Mouse (Mus musculus) adrenal gland, postnatal 10 days (tissue): ENCODE measurements around the gene Mfsd4b2. TPM values are rescaled to one million over a fixed set of nuclear protein-coding genes. Genes with fewer than 3 reads are reported as not detected.
"Not testable (repeated sequence)": the region's sequence is repeated elsewhere in the genome, so short reads cannot be mapped to it uniquely, and the experiment has no call there.

Experiments
- DNase-seq: peaks from one replicate; pipeline ENCODE4 v3.0.0; 2021; ENCODE audit warnings: mixed read lengths
- long read RNA-seq, 2 experiments: library from polyadenylated mRNA; stranded (forward); transcript quantifications; one replicate each; pipeline ENCODE4 v2.0.0; 2021
- total RNA-seq, 2 experiments: library from RNA; stranded (reverse); gene quantifications; 2 replicates each; pipeline ENCODE4 v1.2.3; 2021

Mfsd4b2 gene
- under 1 TPM; 0.27 to 0.33 TPM for total RNA-seq
- long read RNA-seq, experiment 1: 0 reads
- long read RNA-seq, experiment 2: 0 reads

DNA sequence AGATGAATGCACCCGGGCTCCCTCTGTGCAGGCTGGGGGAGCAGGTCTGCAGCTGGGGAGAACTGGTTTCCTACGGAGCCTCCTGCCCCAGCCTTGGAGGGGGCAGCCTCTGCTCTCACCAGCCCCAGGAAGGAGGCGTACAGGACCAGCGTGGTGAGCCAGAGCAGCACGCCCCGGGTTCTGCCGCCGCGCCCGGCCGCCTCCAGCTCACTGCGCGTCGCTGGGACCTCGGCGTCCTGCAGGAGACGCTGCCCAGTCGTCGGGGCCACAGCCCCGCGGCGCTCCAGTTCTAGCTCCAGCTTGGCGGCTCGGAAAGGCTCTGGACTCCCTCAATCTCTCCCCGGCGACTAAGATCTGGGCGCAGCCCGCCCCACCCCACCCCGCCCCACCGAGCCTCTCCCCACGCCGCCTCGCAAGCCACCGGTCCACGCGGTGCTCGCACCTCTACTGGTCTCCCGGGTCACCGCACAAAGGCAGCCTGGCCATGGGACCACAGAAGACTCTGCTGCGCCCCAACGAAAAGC, at the start of gene Mfsd4b2:
Gene Mfsd4b2 (minus strand): TSS at position 308 of the 524 bp plus-strand sequence.
- DNase-seq: peak; percentile 57

- no peak for DNase-seq
These were observed 49.0 kb upstream of the Mfsd4b2 start for GRCm38 (mm10) chr10:39975771-39976170.

DNA sequence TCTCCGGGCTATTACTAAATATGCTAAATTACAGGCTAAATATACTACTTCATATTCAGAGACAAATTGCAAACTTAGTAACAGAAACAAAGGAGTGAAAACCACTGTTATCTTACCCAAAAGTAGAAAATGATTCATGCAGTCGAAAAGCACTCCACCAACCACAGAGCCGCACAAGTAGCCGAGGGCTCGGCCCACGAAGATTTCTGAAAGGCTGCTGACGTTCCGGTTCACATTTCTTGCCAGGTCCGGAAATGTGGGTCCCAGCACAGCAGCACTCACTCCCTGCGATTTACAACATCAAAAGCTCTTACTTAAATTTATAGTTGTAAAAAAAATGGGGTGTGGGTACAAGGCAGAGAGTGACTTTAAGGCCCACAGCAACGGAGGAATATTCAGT, 48.3 kb upstream of the Mfsd4b2 start:
- DNase-seq: no peak

GRCm38 (mm10) chr10:39967512-39967911, 40.8 kb upstream of the Mfsd4b2 start:
- no peak for DNase-seq

GRCm38 (mm10) chr10:39961906-39962305, 35.2 kb upstream of the Mfsd4b2 start:
- DNase-seq: no peak

GRCm38 (mm10) chr10:39960441-39960822, 33.7 kb upstream of the Mfsd4b2 start:
- DNase-seq: no peak

- peak; percentile 96 for DNase-seq
These were observed 33.2 kb upstream of the Mfsd4b2 start, which contains the start of gene Mfsd4b3 for GRCm38 (mm10) chr10:39959761-39960440. Gene Mfsd4b3 (minus strand): TSS chr10:39960153.

DNA sequence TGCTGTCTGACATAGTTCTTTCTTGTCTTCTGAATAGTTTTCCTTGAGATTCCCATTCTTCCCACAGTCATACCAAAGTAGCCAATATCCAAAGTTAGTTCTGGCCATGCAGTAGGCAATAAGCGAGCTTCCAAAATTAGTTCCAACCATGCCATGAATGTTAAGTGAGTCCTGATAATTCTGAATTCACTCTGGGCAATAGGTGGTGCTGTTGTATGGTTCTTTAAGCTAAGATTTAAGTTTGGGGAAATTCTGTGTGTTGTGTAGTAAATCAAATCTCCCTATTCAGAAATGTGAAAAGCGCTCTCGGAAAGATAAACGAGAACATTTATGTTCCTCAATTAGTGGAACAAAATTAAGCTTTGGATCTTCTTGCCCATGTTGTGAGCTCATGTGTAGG, 31.5 kb upstream of the Mfsd4b2 start:
- DNase-seq: no peak

DNA sequence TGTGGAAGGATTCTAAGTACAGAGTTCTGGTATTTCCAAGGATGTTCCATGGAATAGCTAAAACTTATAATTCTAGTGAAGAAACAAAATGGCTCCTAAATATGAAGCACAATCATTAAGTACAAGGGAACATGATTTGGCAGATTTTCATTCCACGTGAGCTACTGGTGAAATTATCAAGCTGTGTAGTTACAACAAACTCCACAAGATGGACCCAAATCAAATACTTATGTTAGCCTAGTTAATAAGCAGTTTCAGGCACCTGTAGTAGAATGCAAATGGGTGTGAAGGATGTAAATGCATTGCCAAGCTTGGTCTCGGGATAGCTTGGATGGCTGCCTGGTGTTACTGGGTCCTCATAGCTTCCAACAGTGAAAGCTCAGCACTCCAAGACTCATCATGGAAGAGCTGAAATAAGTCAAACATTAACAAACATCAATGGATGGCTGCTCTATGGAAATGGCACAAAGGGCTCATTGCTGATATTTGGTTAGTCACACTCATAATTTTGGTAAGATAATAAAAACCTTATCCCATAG, 29.7 kb upstream of the Mfsd4b2 start:
- no peak for DNase-seq

- DNase-seq: no peak
These were observed 28.4 kb upstream of the Mfsd4b2 start for GRCm38 (mm10) chr10:39955163-39955562.

DNA sequence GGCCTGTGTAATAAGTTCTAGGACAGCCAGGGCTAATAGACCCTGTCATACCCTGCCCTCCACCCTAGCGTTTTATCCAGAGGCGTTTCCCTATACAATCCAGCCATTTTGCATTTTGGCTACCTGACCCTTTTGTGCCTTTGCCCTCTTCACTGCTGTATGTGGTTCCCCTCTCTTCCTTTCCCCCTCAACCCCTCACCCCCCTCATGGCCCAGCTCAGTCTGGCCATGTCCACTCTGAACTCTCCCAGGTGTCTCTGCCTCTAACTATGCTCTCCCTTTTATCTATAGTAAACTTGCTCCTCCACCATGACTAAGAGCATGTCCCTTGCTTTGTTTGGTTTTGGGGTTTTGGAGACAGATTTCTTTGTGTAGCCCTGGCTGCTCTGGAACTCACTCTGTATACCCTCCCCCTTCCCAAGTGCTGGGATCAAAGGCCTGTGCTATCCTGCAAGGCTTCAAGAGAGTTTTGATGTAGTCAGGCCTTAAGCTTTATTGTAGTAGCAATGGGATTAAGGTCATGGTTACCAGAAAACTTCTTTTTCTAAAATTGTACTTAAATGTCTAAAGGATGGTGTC, 22.7 kb upstream of the Mfsd4b2 start:
- DNase-seq: no peak

GRCm38 (mm10) chr10:39947195-39947594, 20.5 kb upstream of the Mfsd4b2 start:
- DNase-seq: not testable (repeated sequence)

DNA sequence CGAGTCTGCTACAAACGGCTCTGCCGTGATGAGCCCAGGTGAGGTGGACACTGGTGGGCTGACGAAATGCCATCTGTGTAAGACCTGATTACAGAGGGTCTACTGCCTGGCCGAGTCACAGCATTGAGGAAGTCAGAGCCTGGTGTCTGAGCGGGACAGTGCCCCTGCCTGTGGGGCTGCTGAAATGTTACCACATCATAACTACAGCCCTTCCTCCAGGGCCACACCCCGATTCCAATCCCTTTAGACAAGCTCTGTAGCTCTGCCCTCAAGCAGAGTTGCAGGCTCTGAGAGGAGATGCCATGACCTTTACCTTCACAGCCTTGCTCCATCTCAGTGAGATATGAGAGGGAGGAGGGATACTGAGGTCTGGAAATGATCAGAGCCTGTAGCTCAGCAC, 9.8 kb upstream of the Mfsd4b2 start:
- no peak for DNase-seq

- DNase-seq: peak; percentile 16
These were observed 2.2 kb downstream of the Mfsd4b2 start for GRCm38 (mm10) chr10:39924556-39924955.

DNA sequence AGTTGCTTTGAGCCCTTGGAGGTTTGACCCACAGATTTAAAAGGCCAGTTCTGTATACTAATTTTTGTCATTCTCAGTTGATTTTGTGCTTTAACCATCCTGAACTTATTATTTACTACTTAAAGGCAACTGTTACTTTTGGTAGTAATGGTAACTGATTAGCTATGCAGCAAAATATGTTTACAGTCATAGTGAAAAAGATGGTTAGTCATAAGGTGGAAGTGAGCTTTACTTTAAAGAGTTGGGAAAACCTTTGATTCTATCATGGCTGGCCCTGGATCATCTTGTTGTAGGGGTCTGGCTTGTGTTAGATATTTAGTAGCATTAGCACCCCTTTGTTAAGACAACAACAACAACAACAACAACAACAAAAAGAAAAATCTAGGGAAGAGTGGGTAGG, 14.1 kb downstream of the Mfsd4b2 start:
- no peak for DNase-seq

- no peak for DNase-seq
These were observed 17.8 kb downstream of the Mfsd4b2 start for GRCm38 (mm10) chr10:39908768-39909441.

GRCm38 (mm10) chr10:39906799-39907658, 19.7 kb downstream of the Mfsd4b2 start:
- no peak for DNase-seq

DNA sequence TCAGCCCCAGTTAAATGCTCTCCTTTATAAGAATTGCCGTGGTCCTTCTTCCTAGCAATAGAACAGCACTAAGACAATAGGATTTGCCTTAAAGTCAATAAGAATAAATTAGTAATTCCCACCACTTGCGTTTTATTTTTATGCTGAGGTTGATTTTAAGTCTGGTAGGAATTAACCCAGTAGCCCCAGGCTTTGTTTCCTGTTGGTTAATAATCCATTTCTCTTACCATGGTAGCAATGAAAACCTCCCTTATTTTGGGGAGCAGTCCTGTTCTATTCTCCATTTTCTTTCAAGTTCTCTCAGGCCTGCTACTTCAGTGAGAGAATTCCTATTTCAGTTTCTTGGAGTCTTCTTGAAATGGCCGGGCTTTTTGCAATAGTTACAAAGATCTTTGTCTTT, 22.5 kb downstream of the Mfsd4b2 start:
- DNase-seq: no peak

GRCm38 (mm10) chr10:39898874-39899371, 27.8 kb downstream of the Mfsd4b2 start, which contains the start of gene Mfsd4b4:
Gene Mfsd4b4 (minus strand): TSS chr10:39899238.
- DNase-seq: peak; percentile 91

- no peak for DNase-seq
These were observed 30.2 kb downstream of the Mfsd4b2 start for GRCm38 (mm10) chr10:39896503-39896902.
